Mouse (Mus musculus): ENCODE data around the gene Stat5a. TPM values are rescaled to one million over a fixed set of nuclear protein-coding genes. Genes with fewer than 3 reads are reported as not detected.

Stat5a gene
- polyA plus RNA-seq, 2 experiments = 7.2 to 7.8 TPM

DNA sequence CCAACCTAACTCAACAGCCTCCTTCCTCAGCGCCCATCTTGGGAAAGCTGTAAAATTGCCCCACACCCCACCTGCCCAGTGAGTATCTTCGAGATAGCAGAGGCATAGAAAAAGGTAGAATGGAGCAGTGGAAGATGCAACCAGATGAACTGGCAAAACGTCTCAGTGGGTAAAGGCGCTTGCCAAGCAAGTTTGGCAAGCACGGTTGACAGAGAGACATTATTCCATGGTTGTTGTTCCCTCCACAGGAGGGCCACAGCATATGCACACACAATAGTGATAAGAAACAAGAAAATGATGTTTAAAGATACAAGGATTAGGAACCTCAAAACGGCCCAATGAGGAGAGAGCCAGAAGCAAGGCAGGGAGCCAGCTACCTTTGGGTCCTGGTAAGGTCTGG lies 1.2 kb upstream of the Stat5a start:
- H3K4me3 ChIP-seq (ENCODE audit: insufficient read depth in 1 of 2, low read depth in 2 of 2, low read length in 2 of 2) = no peak overlapping the region
- DNase-seq (ENCODE audit: low read depth in 3 of 3, low spot score in 3 of 3) = no peak
- H3K27ac ChIP-seq = no peak overlapping the region
- no peak overlapping the region for H3K4me2 ChIP-seq (ENCODE audit: low read depth)
- peaks cover 5 to 12% of the 10 kb centered on the region in 2 experiments; a peak in 3 of 4 replicates for H3K4me1 ChIP-seq (replicated peaks; ENCODE audit: control insufficient read depth in 2 of 2, insufficient read depth in 2 of 2, low read length in 1 of 2)
- no peaks in the 10 kb centered on the region for H3K27me3 ChIP-seq (ENCODE audit: control insufficient read depth, insufficient read depth, low read length)
- ATAC-seq (ENCODE audit: insufficient read depth) = no peak
- no peak overlapping the region for H3K9ac ChIP-seq (replicated peaks)
- no peaks in the 10 kb centered on the region for H3K9me3 ChIP-seq (ENCODE audit: control insufficient read depth, low read length)
- TF ChIP-seq EP300 (IDR thresholded peaks at IDR 0.05; ENCODE audit: low read depth) (no peak), CTCF (IDR thresholded peaks at IDR 0.05; ENCODE audit: low read depth) (no peak)
- WGBS (ENCODE audit: insufficient replicate concordance) = 61% methylated on average over 6 of the region's 6 CpGs
- no peaks in the 10 kb centered on the region for H3K36me3 ChIP-seq (replicated peaks; ENCODE audit: control insufficient read depth, insufficient read depth, low read depth)

GRCm38 (mm10) chr11:100859579-100860075 lies 476 bp downstream of the Stat5a start:
- DNase-seq (ENCODE audit: low read depth in 3 of 3, low spot score in 3 of 3) (no peak), ATAC-seq (ENCODE audit: insufficient read depth) (no peak)
- Histone ChIP-seq H3K4me1 (replicated peaks; ENCODE audit: control insufficient read depth in 2 of 2, insufficient read depth in 2 of 2, low read length in 1 of 2) (peaks cover 5 to 12% of the 10 kb centered on the region in 2 experiments; a peak in 3 of 4 replicates), H3K36me3 (replicated peaks; ENCODE audit: control insufficient read depth, insufficient read depth, low read depth) (no peaks in the 10 kb centered on the region), H3K4me3 (ENCODE audit: insufficient read depth in 1 of 2, low read depth in 2 of 2, low read length in 2 of 2) (peak overlapping the region in 1 of 2 experiments; percentile 62; a peak in 2 of 4 replicates), H3K27ac (no peak overlapping the region), H3K27me3 (ENCODE audit: control insufficient read depth, insufficient read depth, low read length) (no peaks in the 10 kb centered on the region), H3K9me3 (ENCODE audit: control insufficient read depth, low read length) (no peaks in the 10 kb centered on the region), H3K4me2 (ENCODE audit: low read depth) (peak overlapping the region; percentile 93), H3K9ac (replicated peaks) (no peak overlapping the region; the same call in 1 of the 2 replicates)
- 48% methylated on average over 6 of the region's 6 CpGs for WGBS (ENCODE audit: insufficient replicate concordance)
- no peak for TF ChIP-seq EP300 (IDR thresholded peaks at IDR 0.05; ENCODE audit: low read depth)
- TF ChIP-seq CTCF (IDR thresholded peaks at IDR 0.05; ENCODE audit: low read depth) = no peak

DNA sequence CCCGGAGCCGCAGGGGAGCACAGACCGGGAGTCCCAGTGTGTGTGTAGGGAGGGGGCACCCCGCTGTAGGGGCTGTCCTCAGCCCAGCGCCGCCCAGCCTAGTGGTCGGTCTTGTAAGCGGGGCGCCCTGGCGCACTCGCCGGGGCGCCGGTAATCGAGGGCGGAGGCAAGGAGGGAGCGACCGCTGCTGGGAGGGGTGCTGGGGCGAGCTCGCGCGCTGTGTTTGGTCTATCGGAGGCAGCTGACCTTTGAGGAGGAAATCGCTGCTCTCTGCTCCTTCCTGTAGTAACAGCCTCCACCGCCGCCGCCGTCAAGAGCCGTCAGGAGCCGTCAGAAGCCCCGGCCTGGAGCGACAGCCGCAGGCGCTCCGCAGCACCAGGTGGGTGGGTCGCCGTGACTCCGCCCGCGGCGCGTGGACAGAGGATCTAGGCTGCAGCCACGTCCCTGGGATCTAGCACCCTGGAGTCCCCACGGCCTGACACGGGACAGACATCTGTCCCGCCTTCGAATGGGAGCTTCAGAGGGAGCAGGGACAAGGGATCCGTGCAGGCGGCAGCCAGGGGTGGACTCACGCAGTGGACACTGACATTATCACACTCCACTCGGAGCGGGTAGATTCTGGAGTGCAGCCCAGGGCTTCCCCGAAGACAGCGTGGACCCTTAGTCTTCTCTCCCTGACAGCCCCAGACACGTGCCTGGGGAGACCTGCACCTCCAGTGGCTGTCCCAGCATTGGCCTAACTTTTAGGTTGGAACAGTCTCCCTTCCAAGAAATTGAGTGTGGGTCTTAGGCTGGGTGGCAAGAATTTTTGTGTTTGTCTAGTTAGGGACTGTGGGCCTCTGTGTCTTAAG lies 1.3 kb downstream of the Stat5a start:
- Histone ChIP-seq H3K9ac (replicated peaks) (peak overlapping the region; percentile 66), H3K9me3 (ENCODE audit: control insufficient read depth, low read length) (no peaks in the 10 kb centered on the region), H3K4me3 (ENCODE audit: insufficient read depth in 1 of 2, low read depth in 2 of 2, low read length in 2 of 2) (peak overlapping the region; percentile 59 to 62), H3K36me3 (replicated peaks; ENCODE audit: control insufficient read depth, insufficient read depth, low read depth) (peaks cover 2% of the 10 kb centered on the region; the same call in 1 of the 2 replicates), H3K4me2 (ENCODE audit: low read depth) (peak overlapping the region; percentile 93), H3K27ac (no peak overlapping the region), H3K27me3 (ENCODE audit: control insufficient read depth, insufficient read depth, low read length) (no peaks in the 10 kb centered on the region), H3K4me1 (replicated peaks; ENCODE audit: control insufficient read depth in 2 of 2, insufficient read depth in 2 of 2, low read length in 1 of 2) (peaks cover 5 to 12% of the 10 kb centered on the region in 2 experiments; a peak in 3 of 4 replicates)
- DNase-seq (ENCODE audit: low read depth in 3 of 3, low spot score in 3 of 3) = peak; percentile 65 to 67 (median 66)
- WGBS (ENCODE audit: insufficient replicate concordance) = under 1% methylated on average over 55 of the region's 55 CpGs
- no peak for TF ChIP-seq EP300 (IDR thresholded peaks at IDR 0.05; ENCODE audit: low read depth)
- TF ChIP-seq CTCF (IDR thresholded peaks at IDR 0.05; ENCODE audit: low read depth) = no peak; the same call in 1 of the 2 replicates
- ATAC-seq (ENCODE audit: insufficient read depth) = peak; percentile 89

DNA sequence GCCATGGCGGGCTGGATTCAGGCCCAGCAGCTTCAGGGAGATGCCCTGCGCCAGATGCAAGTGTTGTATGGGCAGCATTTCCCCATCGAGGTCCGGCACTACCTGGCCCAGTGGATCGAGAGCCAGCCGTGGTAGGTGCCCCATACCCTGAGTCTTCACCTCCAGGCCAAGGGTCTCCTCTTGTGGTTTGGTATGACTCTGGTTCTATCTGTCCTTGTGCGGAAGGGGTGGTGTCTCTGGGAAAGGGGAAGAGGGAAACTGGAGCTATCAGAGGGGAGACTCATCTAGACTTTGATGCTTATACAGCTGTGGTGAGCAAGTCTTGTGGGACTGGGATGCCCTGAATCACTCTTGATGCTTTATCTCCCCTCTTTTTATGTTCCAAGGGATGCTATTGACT lies 2.2 kb downstream of the Stat5a start:
- H3K4me2 ChIP-seq (ENCODE audit: low read depth) = peak overlapping the region; percentile 93
- H3K27me3 ChIP-seq (ENCODE audit: control insufficient read depth, insufficient read depth, low read length) = no peaks in the 10 kb centered on the region
- WGBS (ENCODE audit: insufficient replicate concordance) = 25% methylated on average over 7 of the region's 7 CpGs
- ATAC-seq (ENCODE audit: insufficient read depth) = no peak
- TF ChIP-seq EP300 (IDR thresholded peaks at IDR 0.05; ENCODE audit: low read depth) (no peak), CTCF (IDR thresholded peaks at IDR 0.05; ENCODE audit: low read depth) (no peak)
- H3K9ac ChIP-seq (replicated peaks) = peak overlapping the region; percentile 66; the same call in 1 of the 2 replicates
- H3K27ac ChIP-seq = no peak overlapping the region
- peaks cover 4% of the 10 kb centered on the region; the same call in 1 of the 2 replicates for H3K36me3 ChIP-seq (replicated peaks; ENCODE audit: control insufficient read depth, insufficient read depth, low read depth)
- peaks cover 5 to 14% of the 10 kb centered on the region in 2 experiments; a peak in 3 of 4 replicates for H3K4me1 ChIP-seq (replicated peaks; ENCODE audit: control insufficient read depth in 2 of 2, insufficient read depth in 2 of 2, low read length in 1 of 2)
- peak overlapping the region; percentile 18 to 62; a peak in 3 of 4 replicates for H3K4me3 ChIP-seq (ENCODE audit: insufficient read depth in 1 of 2, low read depth in 2 of 2, low read length in 2 of 2)
- no peak for DNase-seq (ENCODE audit: low read depth in 3 of 3, low spot score in 3 of 3)
- H3K9me3 ChIP-seq (ENCODE audit: control insufficient read depth, low read length) = no peaks in the 10 kb centered on the region

DNA sequence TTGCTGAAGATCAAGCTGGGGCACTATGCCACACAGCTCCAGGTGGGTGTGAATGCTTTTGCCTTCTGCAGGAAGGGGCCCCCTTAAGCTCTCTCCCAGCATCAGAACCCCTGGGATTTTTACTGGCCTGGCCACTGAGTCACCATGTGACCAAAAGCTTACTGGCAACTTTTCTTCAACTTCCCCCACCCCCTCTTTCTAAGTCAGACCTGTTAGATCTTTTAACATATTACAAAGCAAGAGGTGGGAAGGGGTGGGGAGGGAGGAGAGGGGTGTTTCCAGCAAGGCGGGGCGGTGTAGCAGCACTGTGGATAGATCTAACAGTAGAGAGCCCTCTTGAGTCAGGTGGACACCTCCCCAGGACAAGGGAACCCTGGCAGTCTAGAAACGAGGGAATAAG lies 2.7 kb downstream of the Stat5a start:
- Histone ChIP-seq H3K4me2 (ENCODE audit: low read depth) (peak overlapping the region; percentile 93), H3K27ac (no peak overlapping the region), H3K4me3 (ENCODE audit: insufficient read depth in 1 of 2, low read depth in 2 of 2, low read length in 2 of 2) (no peak overlapping the region), H3K36me3 (replicated peaks; ENCODE audit: control insufficient read depth, insufficient read depth, low read depth) (peaks cover 4% of the 10 kb centered on the region; the same call in 1 of the 2 replicates), H3K27me3 (ENCODE audit: control insufficient read depth, insufficient read depth, low read length) (no peaks in the 10 kb centered on the region), H3K4me1 (replicated peaks; ENCODE audit: control insufficient read depth in 2 of 2, insufficient read depth in 2 of 2, low read length in 1 of 2) (peaks cover 5 to 14% of the 10 kb centered on the region in 2 experiments; a peak in 3 of 4 replicates), H3K9ac (replicated peaks) (no peak overlapping the region), H3K9me3 (ENCODE audit: control insufficient read depth, low read length) (no peaks in the 10 kb centered on the region)
- ATAC-seq (ENCODE audit: insufficient read depth) = no peak
- TF ChIP-seq CTCF (IDR thresholded peaks at IDR 0.05; ENCODE audit: low read depth) (no peak), EP300 (IDR thresholded peaks at IDR 0.05; ENCODE audit: low read depth) (no peak)
- 34% methylated on average over 3 of the region's 3 CpGs for WGBS (ENCODE audit: insufficient replicate concordance)
- no peak for DNase-seq (ENCODE audit: low read depth in 3 of 3, low spot score in 3 of 3)
